Mouse (Mus musculus) intestine, embryonic 15.5 days (tissue): ENCODE measurements at regions not wholly inside any gene's neighbourhood (a gene's known extent, or its start where the extent isn't known, plus 50 kb on each side); places are given as distances from the start of the nearest gene placed in this dataset.
A peak's percentile ranks its signal among the peaks of the same experiment; 100 is the strongest.

Experiments used
- ATAC-seq: fragments of 200-750 bp; cut with Nextera tagmentation; 2 replicates; pipeline ENCODE4 v1.8.0; 2017; ENCODE audit warnings: moderate TSS enrichment, moderate library complexity
- H3K27ac ChIP-seq: fragments of 300-500 bp; sonication (generic); 2 replicates; pipeline ENCODE4 v1.5.1; 2015; ENCODE audit warnings: mild to moderate bottlenecking, inconsistent platforms
- H3K27me3 ChIP-seq: fragments of 300-500 bp; sonication (generic); replicated peaks from 2 replicates; pipeline ENCODE4 v1.6.1; 2015; ENCODE audit warnings: inconsistent platforms
- H3K36me3 ChIP-seq: fragments of 300-500 bp; sonication (generic); 2 replicates; pipeline ENCODE4 v1.6.1; 2015; ENCODE audit warnings: inconsistent platforms
- H3K4me1 ChIP-seq: fragments of 300-500 bp; sonication (generic); replicated peaks from 2 replicates; pipeline ENCODE4 v1.6.1; 2015; ENCODE audit warnings: inconsistent platforms
- H3K4me2 ChIP-seq: fragments of 300-500 bp; sonication (generic); replicated peaks from 2 replicates; pipeline ENCODE4 v1.6.1; 2015; ENCODE audit warnings: mild to moderate bottlenecking, inconsistent platforms
- H3K4me3 ChIP-seq: fragments of 300-500 bp; sonication (generic); replicated peaks from 2 replicates; pipeline ENCODE4 v1.5.1; 2015; ENCODE audit warnings: inconsistent platforms
- H3K9ac ChIP-seq: fragments of 300-500 bp; sonication (generic); 2 replicates; pipeline ENCODE4 v1.6.1; 2015; ENCODE audit warnings: inconsistent platforms
- H3K9me3 ChIP-seq: fragments of 300-500 bp; sonication (generic); 2 replicates; pipeline ENCODE4 v1.6.1; 2016; ENCODE audit warnings: inconsistent platforms
- WGBS: fragments of 180-500 bp; shearing (Covaris S2); methylation state at CpG from one replicate; pipeline ENCODE4 v1.1.7; 2015; 5-methylcytosine and 5-hydroxymethylcytosine counted together

DNA sequence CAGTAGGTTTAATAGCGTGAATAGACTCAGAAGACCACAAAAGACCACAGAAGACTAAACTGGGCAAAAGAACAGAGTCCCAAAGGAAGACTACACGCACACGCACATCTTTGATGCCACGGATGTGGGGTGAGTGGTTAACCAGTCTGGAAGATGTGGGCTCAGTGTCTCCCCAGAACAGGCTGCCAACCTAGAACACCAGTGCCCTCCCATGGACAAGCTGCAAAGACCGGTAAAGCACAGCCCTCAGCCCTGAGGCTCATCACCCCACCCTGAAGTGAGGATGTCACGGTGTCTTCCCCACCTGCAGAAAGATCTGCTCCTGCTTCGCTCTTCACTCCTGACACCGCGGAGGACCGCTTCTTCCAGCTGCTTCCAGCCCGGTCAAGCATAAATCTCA, 295.9 kb downstream of the Agtpbp1 start:
- Histone ChIP-seq H3K9me3 (no peaks in the 10 kb centered on the region), H3K4me1 (no peaks in the 10 kb centered on the region), H3K27ac (no peak overlapping the region), H3K4me3 (no peak overlapping the region), H3K27me3 (no peaks in the 10 kb centered on the region), H3K9ac (no peak overlapping the region), H3K36me3 (no peaks in the 10 kb centered on the region), H3K4me2 (no peak overlapping the region)
- no peak for ATAC-seq
- WGBS: 77% methylated on average over 11 of the region's 11 CpGs

DNA sequence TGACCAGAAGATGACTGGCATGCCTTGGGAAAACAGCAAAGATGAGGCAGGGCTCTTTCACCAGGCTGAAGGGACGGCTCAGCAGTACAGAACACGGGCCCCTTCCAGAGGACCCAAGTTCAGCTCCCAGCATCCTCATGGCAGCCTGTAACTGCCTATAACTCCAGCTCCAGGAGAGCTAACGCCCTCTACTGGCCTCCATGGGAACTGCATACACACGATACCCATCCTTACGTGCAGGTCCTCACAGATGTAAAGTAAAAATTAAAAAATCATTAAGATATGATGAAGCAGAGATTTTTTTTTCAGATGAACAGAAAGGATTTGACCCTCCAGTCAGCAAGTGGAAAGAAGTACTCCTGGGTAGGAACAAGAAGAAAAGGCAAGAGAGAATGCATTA, 303.8 kb downstream of the Agtpbp1 start:
- H3K4me1 ChIP-seq: no peaks in the 10 kb centered on the region
- no peak overlapping the region for H3K4me2 ChIP-seq
- H3K9me3 ChIP-seq: no peaks in the 10 kb centered on the region
- H3K9ac ChIP-seq: no peak overlapping the region
- H3K36me3 ChIP-seq: no peaks in the 10 kb centered on the region
- ATAC-seq: no peak
- H3K27me3 ChIP-seq: no peaks in the 10 kb centered on the region
- no peak overlapping the region for H3K4me3 ChIP-seq
- H3K27ac ChIP-seq: no peak overlapping the region
- 77% methylated on average over 5 of the region's 5 CpGs for WGBS

DNA sequence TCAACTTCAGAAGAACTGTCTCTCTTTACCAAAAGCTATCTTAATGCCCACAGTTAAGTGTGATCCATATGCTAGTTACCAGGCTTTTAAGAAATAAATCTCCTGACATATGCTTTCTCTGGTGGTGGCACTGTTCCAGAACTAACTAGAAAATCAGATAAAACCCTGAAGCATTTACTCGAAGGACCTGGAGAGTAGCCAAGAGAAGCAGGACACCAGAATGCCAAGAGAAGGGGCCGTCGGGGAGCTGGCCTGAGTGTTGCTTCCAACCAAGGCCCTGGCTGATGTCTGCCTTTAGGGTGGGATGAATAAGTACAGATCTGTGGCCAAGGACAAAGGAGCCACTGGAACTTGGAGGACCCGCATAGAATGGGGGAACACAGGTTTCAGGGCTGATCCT, 305.9 kb downstream of the Agtpbp1 start:
- no peaks in the 10 kb centered on the region for H3K36me3 ChIP-seq
- no peak overlapping the region for H3K4me3 ChIP-seq
- no peaks in the 10 kb centered on the region for H3K27me3 ChIP-seq
- H3K27ac ChIP-seq: no peak overlapping the region
- H3K9ac ChIP-seq: no peak overlapping the region
- ATAC-seq: no peak
- 57% methylated on average over 4 of the region's 4 CpGs for WGBS
- H3K9me3 ChIP-seq: no peaks in the 10 kb centered on the region
- H3K4me1 ChIP-seq: no peaks in the 10 kb centered on the region
- H3K4me2 ChIP-seq: no peak overlapping the region

DNA sequence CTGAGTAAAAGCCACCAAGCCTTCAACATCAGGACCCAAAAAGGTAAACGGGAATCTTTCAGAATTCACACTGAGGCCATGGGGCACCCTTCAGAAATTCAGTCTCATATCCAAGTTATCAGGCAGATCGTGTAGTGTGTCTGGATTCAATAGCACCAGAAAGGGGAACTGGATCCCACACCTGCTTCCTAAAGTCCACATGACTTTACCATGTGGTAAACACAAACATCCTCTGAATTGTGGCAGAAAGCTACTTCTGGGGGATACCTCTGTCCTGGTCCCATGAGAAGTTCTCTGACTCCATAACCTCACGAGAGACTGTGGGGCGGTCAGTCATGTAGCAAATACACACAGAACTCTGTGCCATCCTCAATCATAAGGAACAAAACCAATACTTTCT, 313.4 kb downstream of the Agtpbp1 start:
- Histone ChIP-seq H3K4me2 (no peak overlapping the region), H3K4me1 (no peaks in the 10 kb centered on the region), H3K36me3 (no peaks in the 10 kb centered on the region), H3K27ac (no peak overlapping the region), H3K9ac (no peak overlapping the region), H3K9me3 (no peaks in the 10 kb centered on the region), H3K27me3 (no peaks in the 10 kb centered on the region), H3K4me3 (no peak overlapping the region)
- WGBS: 81% methylated on average over 4 of the region's 4 CpGs
- ATAC-seq: no peak

DNA sequence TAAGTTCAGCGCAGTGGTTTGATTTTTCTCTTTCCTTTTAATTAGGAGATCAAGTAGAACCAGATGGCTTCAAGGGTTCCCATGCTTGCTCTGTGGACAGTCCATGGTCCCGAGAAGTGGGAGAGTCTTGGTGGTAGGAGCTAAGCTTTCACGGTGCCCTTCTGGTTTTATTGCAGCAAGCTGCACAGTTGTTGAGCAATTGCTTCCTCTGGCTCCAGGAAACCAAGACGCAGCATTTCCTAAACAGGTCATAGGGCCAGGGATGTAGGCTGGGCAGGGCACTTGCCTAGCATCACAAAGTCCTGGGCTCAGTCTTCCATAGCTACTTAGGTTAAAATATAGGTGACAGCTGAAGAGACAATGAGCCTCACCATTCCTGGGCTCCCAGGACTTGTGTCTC, 318.2 kb downstream of the Agtpbp1 start:
- Histone ChIP-seq H3K9me3 (no peaks in the 10 kb centered on the region), H3K36me3 (no peaks in the 10 kb centered on the region), H3K27ac (no peak overlapping the region), H3K27me3 (no peaks in the 10 kb centered on the region), H3K4me1 (no peaks in the 10 kb centered on the region), H3K4me2 (no peak overlapping the region), H3K4me3 (no peak overlapping the region), H3K9ac (no peak overlapping the region)
- 73% methylated on average over 4 of the region's 4 CpGs for WGBS
- no peak for ATAC-seq

DNA sequence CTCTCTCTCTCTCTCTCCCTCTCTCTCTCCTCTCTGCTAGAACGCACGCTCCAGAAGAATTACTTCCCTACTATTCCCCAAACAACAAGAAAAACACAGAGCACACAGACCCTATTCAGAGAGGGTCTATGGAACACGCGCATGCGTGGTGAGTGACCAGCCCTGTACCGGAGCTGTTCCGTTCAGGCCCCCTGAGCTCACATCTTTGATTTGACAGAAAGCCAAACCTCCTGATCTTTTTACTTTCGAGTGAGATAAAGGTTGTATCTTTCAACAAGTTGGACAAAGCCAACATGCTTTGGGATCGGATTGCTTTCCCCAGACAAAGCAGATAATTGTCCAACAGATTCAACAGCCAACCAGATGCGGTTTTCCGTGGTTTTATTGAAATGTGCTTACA, 320.9 kb downstream of the Agtpbp1 start:
- no peaks in the 10 kb centered on the region for H3K36me3 ChIP-seq
- H3K27me3 ChIP-seq: no peaks in the 10 kb centered on the region
- H3K4me1 ChIP-seq: no peaks in the 10 kb centered on the region
- H3K9me3 ChIP-seq: no peaks in the 10 kb centered on the region
- WGBS: 84% methylated on average over 11 of the region's 11 CpGs
- H3K27ac ChIP-seq: no peak overlapping the region
- no peak for ATAC-seq
- H3K9ac ChIP-seq: no peak overlapping the region
- H3K4me2 ChIP-seq: no peak overlapping the region
- no peak overlapping the region for H3K4me3 ChIP-seq

DNA sequence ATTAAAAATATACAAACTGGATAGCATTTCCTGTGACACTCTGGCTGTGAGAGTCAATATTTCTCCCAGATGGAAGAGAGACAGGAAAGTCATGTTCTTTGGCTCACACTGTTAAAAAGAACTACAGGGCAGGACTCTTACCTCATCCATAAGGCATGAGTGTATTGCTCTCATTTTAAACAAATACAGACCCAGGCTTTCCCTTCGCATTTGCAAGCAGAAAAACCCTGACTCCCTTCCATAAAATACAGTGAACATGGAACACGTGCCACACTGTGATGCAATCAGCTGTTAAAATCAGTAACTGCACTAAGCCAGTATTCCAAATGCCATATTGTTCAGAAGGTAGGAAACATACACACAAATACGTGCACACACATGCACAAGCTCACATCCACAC, 323.1 kb downstream of the Agtpbp1 start:
- WGBS: 51% methylated on average over 3 of the region's 3 CpGs

DNA sequence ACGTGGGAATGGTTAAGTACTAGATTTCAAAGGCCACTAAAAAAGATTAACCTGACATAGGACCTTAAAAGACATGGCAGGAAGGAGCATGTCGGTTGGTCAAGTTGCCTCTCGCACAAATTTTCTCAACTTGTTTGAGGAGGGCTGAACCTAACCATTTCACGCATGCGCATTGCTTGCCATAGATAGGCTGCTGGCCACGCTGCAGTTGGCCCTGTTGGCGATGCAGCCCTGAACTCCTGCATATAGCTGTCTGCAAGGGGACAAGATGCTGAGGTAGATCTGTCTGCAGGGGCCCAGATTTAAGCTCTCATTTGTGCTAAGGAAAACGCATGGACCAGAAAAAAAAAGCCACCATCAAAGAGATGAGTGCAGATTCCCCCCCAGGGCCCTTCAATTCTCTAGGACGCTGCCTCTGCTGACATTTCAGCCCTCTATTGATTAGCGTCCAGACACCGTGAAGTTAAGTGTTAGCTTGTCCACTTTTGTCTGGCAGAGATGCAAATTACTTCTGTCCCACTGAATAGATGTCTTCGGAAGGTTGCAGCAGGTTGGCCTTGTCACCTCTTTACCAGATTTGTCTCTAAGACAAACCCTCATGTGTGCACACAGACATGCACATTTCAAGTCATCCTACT, 329.1 kb downstream of the Agtpbp1 start:
- 85% methylated on average over 12 of the region's 12 CpGs for WGBS
- no peak for ATAC-seq

More for the DNA sequence above, 323.1 kb downstream of the Agtpbp1 start:
- Histone ChIP-seq H3K4me3 (no peak overlapping the region), H3K36me3 (no peaks in the 10 kb centered on the region), H3K9ac (no peak overlapping the region), H3K4me2 (no peak overlapping the region), H3K27me3 (no peaks in the 10 kb centered on the region), H3K27ac (no peak overlapping the region), H3K9me3 (no peaks in the 10 kb centered on the region), H3K4me1 (no peaks in the 10 kb centered on the region)
- ATAC-seq: peak; percentile 28; the same call in 1 of the 2 replicates

DNA sequence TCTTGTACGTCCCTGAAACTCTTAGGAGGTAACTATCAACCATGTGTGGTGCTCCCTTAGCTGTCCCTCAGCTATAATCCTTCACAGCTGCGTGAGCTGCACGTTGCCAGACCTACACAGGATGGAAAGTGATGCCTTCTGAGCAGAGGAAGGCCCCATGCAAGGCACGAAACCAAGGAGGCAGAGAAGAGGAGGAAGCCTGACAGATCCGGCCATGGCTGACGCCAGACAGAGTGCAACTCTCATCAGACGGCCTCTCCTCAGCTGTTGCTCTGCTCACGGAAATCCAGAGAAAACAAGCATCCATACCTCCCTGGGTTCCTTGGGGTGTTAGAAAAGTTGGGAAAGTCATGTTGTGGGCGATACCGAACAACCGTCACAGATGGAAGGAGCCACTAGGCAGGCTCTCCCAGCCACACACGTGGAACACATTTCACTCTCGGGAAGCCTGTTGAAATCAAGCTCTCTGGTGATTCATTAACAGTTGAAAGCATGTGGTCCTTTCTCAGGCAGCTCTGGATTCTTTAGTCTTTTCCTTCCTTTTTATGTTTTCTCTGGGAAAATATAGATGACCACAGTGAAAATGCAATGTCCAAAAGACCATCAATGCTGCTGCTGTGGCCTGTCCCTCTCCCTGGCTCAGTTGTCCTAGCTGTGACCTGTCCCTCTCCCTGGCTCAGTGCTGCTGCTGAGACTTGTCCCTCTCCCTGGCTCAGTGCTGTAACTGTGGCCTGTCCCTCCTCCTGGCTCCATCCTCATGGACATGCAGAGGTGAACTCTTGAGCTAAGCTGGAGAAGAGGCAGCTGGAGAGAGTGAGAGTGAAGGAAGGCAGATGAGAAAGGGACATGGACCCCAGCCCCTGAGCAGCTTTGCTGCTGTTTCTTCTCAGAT, 331.1 kb downstream of the Agtpbp1 start:
- Histone ChIP-seq H3K27me3 (no peaks in the 10 kb centered on the region), H3K4me2 (no peak overlapping the region), H3K27ac (no peak overlapping the region), H3K9me3 (no peaks in the 10 kb centered on the region), H3K4me3 (no peak overlapping the region), H3K4me1 (no peaks in the 10 kb centered on the region), H3K9ac (no peak overlapping the region), H3K36me3 (no peaks in the 10 kb centered on the region)
- ATAC-seq: no peak
- WGBS: 64% methylated on average over 13 of the region's 13 CpGs

More for the DNA sequence above, 329.1 kb downstream of the Agtpbp1 start:
- H3K4me2 ChIP-seq: no peak overlapping the region
- H3K27me3 ChIP-seq: no peaks in the 10 kb centered on the region
- H3K27ac ChIP-seq: no peak overlapping the region
- H3K9ac ChIP-seq: no peak overlapping the region
- no peaks in the 10 kb centered on the region for H3K4me1 ChIP-seq
- H3K9me3 ChIP-seq: no peaks in the 10 kb centered on the region
- no peak overlapping the region for H3K4me3 ChIP-seq
- no peaks in the 10 kb centered on the region for H3K36me3 ChIP-seq

DNA sequence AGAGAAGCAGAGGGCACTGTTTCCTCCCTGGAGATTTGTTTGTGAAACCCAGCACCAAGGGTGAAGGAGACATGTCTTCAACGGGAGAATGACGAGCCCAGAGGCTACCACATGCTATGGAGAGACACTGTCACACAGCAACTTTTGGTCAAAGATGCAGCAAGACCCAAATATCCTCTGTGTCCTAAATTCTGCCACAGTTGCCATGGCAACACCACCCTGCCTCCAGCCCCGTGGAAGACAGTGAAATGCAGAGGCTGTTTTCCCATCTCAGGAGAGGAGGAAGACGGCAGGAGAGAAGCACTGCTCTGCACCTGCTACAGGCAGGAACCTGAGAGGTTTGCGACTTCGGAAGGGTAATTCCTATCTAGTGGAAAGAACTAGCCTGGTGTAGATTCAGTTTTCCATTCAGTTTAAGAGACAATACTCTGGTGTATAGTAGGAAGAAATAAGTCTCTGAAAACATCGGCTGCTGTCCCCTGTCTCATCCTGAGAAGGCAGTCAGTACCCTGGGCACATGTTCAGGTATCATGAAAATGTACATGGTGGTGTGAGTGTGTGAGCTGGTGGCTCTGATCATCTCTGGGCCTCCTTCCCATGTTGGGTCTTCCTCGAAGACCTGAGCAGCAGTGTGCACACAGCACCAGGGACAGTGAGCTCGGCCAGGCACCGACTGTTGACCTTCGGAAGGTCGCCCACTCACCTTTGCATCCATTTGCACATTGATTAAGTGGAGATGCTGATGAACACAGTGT, 333.6 kb downstream of the Agtpbp1 start:
- no peaks in the 10 kb centered on the region for H3K27me3 ChIP-seq
- no peak overlapping the region for H3K4me2 ChIP-seq
- H3K27ac ChIP-seq: no peak overlapping the region
- no peaks in the 10 kb centered on the region for H3K4me1 ChIP-seq
- H3K36me3 ChIP-seq: no peaks in the 10 kb centered on the region
- H3K9ac ChIP-seq: no peak overlapping the region
- no peak overlapping the region for H3K4me3 ChIP-seq
- no peaks in the 10 kb centered on the region for H3K9me3 ChIP-seq
- no peak for ATAC-seq
- WGBS: 65% methylated on average over 12 of the region's 12 CpGs

DNA sequence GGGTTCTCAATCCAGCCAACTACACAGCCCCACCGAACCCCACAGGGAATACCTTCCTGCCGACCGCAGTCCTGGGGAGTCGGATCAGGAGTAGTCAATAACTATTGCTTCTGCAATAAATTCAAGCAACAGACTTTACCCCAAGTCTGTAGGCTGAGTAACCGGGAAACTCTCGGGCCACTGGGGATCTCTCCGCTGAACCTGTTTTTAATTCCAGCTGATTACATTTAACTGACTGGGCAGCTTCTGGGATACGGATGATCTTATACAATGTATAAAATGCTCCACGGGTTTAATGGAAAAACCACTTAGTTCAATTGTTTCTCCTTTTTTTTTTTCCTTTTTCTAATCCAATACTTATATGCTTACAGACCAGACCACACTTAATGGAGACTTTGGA, 336.6 kb downstream of the Agtpbp1 start:
- no peaks in the 10 kb centered on the region for H3K4me1 ChIP-seq
- ATAC-seq: no peak
- H3K27me3 ChIP-seq: no peaks in the 10 kb centered on the region
- H3K4me2 ChIP-seq: no peak overlapping the region
- no peak overlapping the region for H3K27ac ChIP-seq
- no peak overlapping the region for H3K4me3 ChIP-seq
- WGBS: 89% methylated on average over 9 of the region's 9 CpGs
- no peak overlapping the region for H3K9ac ChIP-seq
- no peaks in the 10 kb centered on the region for H3K9me3 ChIP-seq
- no peaks in the 10 kb centered on the region for H3K36me3 ChIP-seq

DNA sequence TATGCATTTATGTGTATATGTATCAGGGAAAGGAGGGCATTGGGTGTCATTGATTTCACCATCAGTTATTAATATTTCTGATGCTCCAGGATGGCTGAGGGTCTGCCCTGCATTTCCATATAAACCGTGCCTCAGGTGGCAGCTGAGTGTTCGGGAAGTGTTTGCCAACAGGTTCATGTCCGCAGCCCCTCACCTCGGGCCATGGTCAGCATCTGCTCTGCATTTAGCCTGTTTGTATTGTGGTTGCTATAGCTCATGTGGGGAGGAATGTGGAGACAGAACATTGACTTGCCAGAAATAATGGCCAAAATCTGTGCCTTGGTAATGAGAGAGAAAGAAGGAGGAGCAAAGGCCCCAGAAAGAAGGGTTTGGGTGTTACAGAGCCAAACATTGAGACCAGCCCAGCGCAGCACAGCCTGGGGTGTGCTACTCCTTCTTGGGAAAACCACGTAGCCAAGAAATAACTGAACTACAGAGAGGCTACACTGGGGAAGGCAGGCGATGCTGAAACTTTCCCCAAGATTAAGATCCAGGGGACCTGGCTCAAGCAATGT, 338.0 kb downstream of the Agtpbp1 start:
- no peaks in the 10 kb centered on the region for H3K4me1 ChIP-seq
- no peak overlapping the region for H3K9ac ChIP-seq
- 89% methylated on average over 7 of the region's 7 CpGs for WGBS
- H3K9me3 ChIP-seq: no peaks in the 10 kb centered on the region
- no peak overlapping the region for H3K4me3 ChIP-seq
- H3K36me3 ChIP-seq: no peaks in the 10 kb centered on the region
- ATAC-seq: no peak
- no peak overlapping the region for H3K4me2 ChIP-seq
- no peak overlapping the region for H3K27ac ChIP-seq
- no peaks in the 10 kb centered on the region for H3K27me3 ChIP-seq
